Mouse (Mus musculus) intestine, embryonic 14.5 days (tissue): ENCODE measurements at regions not wholly inside any gene's neighbourhood (a gene's known extent, or its start where the extent isn't known, plus 50 kb on each side); places are given as distances from the start of the nearest gene placed in this dataset.
A peak's percentile ranks its signal among the peaks of the same experiment; 100 is the strongest.

Experiments used
- ATAC-seq: fragments of 200-750 bp; cut with Nextera tagmentation; replicated peaks from 2 replicates; pipeline ENCODE4 v1.8.0; 2017; ENCODE audit warnings: low read depth, moderate number of reproducible peaks, moderate TSS enrichment, moderate library complexity; ENCODE audit not compliant: low FRiP score, low TSS enrichment
- DNase-seq: peaks from one replicate; pipeline ENCODE4 v3.0.0-alpha.2; 2018; ENCODE audit warnings: low spot score
- H3K27ac ChIP-seq: fragments of 300-500 bp; sonication (generic); 2 replicates; pipeline ENCODE4 v1.5.1; 2014; ENCODE audit warnings: low read depth, mild to moderate bottlenecking, control low read depth
- H3K27me3 ChIP-seq: fragments of 300-500 bp; sonication (generic); replicated peaks from 2 replicates; pipeline ENCODE4 v1.6.1; 2014; ENCODE audit warnings: low read length, control low read depth; ENCODE audit not compliant: control insufficient read depth, insufficient read depth
- H3K36me3 ChIP-seq: fragments of 300-500 bp; sonication (generic); 2 replicates; pipeline ENCODE4 v1.6.1; 2014; ENCODE audit warnings: low read length, control low read depth; ENCODE audit not compliant: control insufficient read depth, insufficient read depth
- H3K4me1 ChIP-seq: fragments of 300-500 bp; sonication (generic); replicated peaks from 2 replicates; pipeline ENCODE4 v1.6.1; 2014; ENCODE audit warnings: low read length, control low read depth, mixed read lengths; ENCODE audit not compliant: control insufficient read depth, insufficient read depth
- H3K4me2 ChIP-seq: fragments of 300-500 bp; sonication (generic); 2 replicates; pipeline ENCODE4 v1.6.1; 2014; ENCODE audit warnings: low read length
- H3K4me3 ChIP-seq: fragments of 300-500 bp; sonication (generic); 2 replicates; pipeline ENCODE4 v1.5.1; 2014; ENCODE audit warnings: low read depth, low read length, control low read depth, mixed read lengths
- H3K9ac ChIP-seq: fragments of 300-500 bp; sonication (generic); 2 replicates; pipeline ENCODE4 v1.6.1; 2014; ENCODE audit warnings: mild to moderate bottlenecking, low read length
- H3K9me3 ChIP-seq: fragments of 300-500 bp; sonication (generic); 2 replicates; pipeline ENCODE4 v1.6.1; 2016; ENCODE audit warnings: low read length, control low read depth; ENCODE audit not compliant: control insufficient read depth
- WGBS: fragments of 180-500 bp; shearing (Covaris S2); extraction: QIAGEN DNeasy Blood & Tissue Kit; methylation state at CpG from one replicate; pipeline ENCODE4 v1.1.7; 2014; 5-methylcytosine and 5-hydroxymethylcytosine counted together

GRCm38 (mm10) chr11:7444494-7444893, 230.8 kb upstream of the Igfbp3 start:
- ATAC-seq (no peak), DNase-seq (no peak)
- H3K36me3 ChIP-seq, result no peaks in the 10 kb centered on the region
- no peak overlapping the region for H3K4me3 ChIP-seq
- no peaks in the 10 kb centered on the region for H3K27me3 ChIP-seq
- no peak overlapping the region for H3K9ac ChIP-seq
- no peak overlapping the region for H3K4me2 ChIP-seq
- no peaks in the 10 kb centered on the region for H3K4me1 ChIP-seq
- WGBS, result 96% methylated on average over 8 of the region's 8 CpGs
- no peak overlapping the region for H3K27ac ChIP-seq
- H3K9me3 ChIP-seq, result no peaks in the 10 kb centered on the region

GRCm38 (mm10) chr11:7439276-7439675, 225.6 kb upstream of the Igfbp3 start:
- Histone ChIP-seq H3K27me3 (no peaks in the 10 kb centered on the region), H3K4me3 (no peak overlapping the region), H3K27ac (no peak overlapping the region), H3K4me1 (no peaks in the 10 kb centered on the region), H3K9me3 (no peaks in the 10 kb centered on the region), H3K9ac (no peak overlapping the region), H3K36me3 (no peaks in the 10 kb centered on the region), H3K4me2 (no peak overlapping the region)
- 56% methylated on average over 3 of the region's 3 CpGs for WGBS
- no peak for DNase-seq
- ATAC-seq, result no peak

- no peaks in the 10 kb centered on the region for H3K27me3 ChIP-seq
- no peaks in the 10 kb centered on the region for H3K4me1 ChIP-seq
- H3K36me3 ChIP-seq, result no peaks in the 10 kb centered on the region
- no peak overlapping the region for H3K9ac ChIP-seq
- H3K4me3 ChIP-seq, result no peak overlapping the region
- H3K9me3 ChIP-seq, result no peaks in the 10 kb centered on the region
- H3K27ac ChIP-seq, result no peak overlapping the region
- DNase-seq (no peak), ATAC-seq (no peak)
- WGBS, result 86% methylated on average over 3 of the region's 3 CpGs
- H3K4me2 ChIP-seq, result no peak overlapping the region
Measured at GRCm38 (mm10) chr11:7434591-7434990, 220.9 kb upstream of the Igfbp3 start.

- H3K27me3 ChIP-seq, result no peaks in the 10 kb centered on the region
- DNase-seq, result no peak
Measured at GRCm38 (mm10) chr11:7427771-7428170, 214.0 kb upstream of the Igfbp3 start.

GRCm38 (mm10) chr11:7425233-7425632, 211.5 kb upstream of the Igfbp3 start:
- no peak overlapping the region for H3K4me2 ChIP-seq
- DNase-seq (no peak), ATAC-seq (no peak)
- no peaks in the 10 kb centered on the region for H3K9me3 ChIP-seq
- H3K4me3 ChIP-seq, result no peak overlapping the region
- 83% methylated on average over 1 of the region's 1 CpGs for WGBS
- no peaks in the 10 kb centered on the region for H3K4me1 ChIP-seq
- no peaks in the 10 kb centered on the region for H3K36me3 ChIP-seq
- H3K9ac ChIP-seq, result no peak overlapping the region
- no peak overlapping the region for H3K27ac ChIP-seq
- H3K27me3 ChIP-seq, result no peaks in the 10 kb centered on the region

More at GRCm38 (mm10) chr11:7427771-7428170, 214.0 kb upstream of the Igfbp3 start:
- no peak overlapping the region for H3K27ac ChIP-seq
- WGBS, result 80% methylated on average over 4 of the region's 4 CpGs
- H3K4me3 ChIP-seq, result no peak overlapping the region
- H3K36me3 ChIP-seq, result no peaks in the 10 kb centered on the region
- no peak overlapping the region for H3K9ac ChIP-seq
- no peak overlapping the region for H3K4me2 ChIP-seq
- H3K4me1 ChIP-seq, result no peaks in the 10 kb centered on the region
- no peaks in the 10 kb centered on the region for H3K9me3 ChIP-seq
- ATAC-seq, result no peak

- H3K36me3 ChIP-seq, result no peaks in the 10 kb centered on the region
- no peaks in the 10 kb centered on the region for H3K9me3 ChIP-seq
- H3K27me3 ChIP-seq, result no peaks in the 10 kb centered on the region
- ATAC-seq (0 out of 2 replicates have a peak, but pooled peaks have one; percentile 15), DNase-seq (no peak)
- H3K27ac ChIP-seq, result no peak overlapping the region
- H3K4me1 ChIP-seq, result no peaks in the 10 kb centered on the region
- H3K4me2 ChIP-seq, result no peak overlapping the region
- no peak overlapping the region for H3K9ac ChIP-seq
- H3K4me3 ChIP-seq, result no peak overlapping the region
- 50% methylated on average over 5 of the region's 5 CpGs for WGBS
Measured at GRCm38 (mm10) chr11:7424082-7424471, 210.4 kb upstream of the Igfbp3 start.

GRCm38 (mm10) chr11:7423276-7424081, 209.8 kb upstream of the Igfbp3 start:
- Histone ChIP-seq H3K4me3 (no peak overlapping the region), H3K36me3 (no peaks in the 10 kb centered on the region), H3K9me3 (no peaks in the 10 kb centered on the region), H3K27me3 (no peaks in the 10 kb centered on the region), H3K4me2 (no peak overlapping the region), H3K9ac (no peak overlapping the region), H3K4me1 (no peaks in the 10 kb centered on the region), H3K27ac (no peak overlapping the region)
- WGBS, result 17% methylated on average over 13 of the region's 13 CpGs
- no peak for DNase-seq
- peak; percentile 84 for ATAC-seq

- Histone ChIP-seq H3K4me2 (no peak overlapping the region), H3K27me3 (no peaks in the 10 kb centered on the region), H3K4me3 (no peak overlapping the region), H3K27ac (no peak overlapping the region), H3K9me3 (no peaks in the 10 kb centered on the region), H3K4me1 (no peaks in the 10 kb centered on the region), H3K9ac (no peak overlapping the region), H3K36me3 (no peaks in the 10 kb centered on the region)
- WGBS, result 82% methylated on average over 3 of the region's 3 CpGs
- DNase-seq, result no peak
- ATAC-seq, result no peak
Measured at GRCm38 (mm10) chr11:7412631-7413030, 198.9 kb upstream of the Igfbp3 start.

GRCm38 (mm10) chr11:7408992-7409391, 195.3 kb upstream of the Igfbp3 start:
- Histone ChIP-seq H3K9ac (no peak overlapping the region), H3K27ac (no peak overlapping the region), H3K27me3 (no peaks in the 10 kb centered on the region), H3K4me2 (no peak overlapping the region), H3K9me3 (no peaks in the 10 kb centered on the region), H3K4me3 (no peak overlapping the region), H3K4me1 (no peaks in the 10 kb centered on the region), H3K36me3 (no peaks in the 10 kb centered on the region)
- no peak for DNase-seq
- no peak for ATAC-seq
